Mouse (Mus musculus) bone marrow, adult 2 months (tissue): Measurements from ENCODE around the gene Gm45716.

ENCODE experiments used
- CTCF ChIP-seq: fragments of 200-500 bp; IDR thresholded peaks from 2 replicates; pipeline ENCODE4 v1.5.1; 2011; ENCODE audit warnings: low read length, control low read depth; ENCODE audit not compliant: control insufficient read depth, insufficient read depth
- POLR2A ChIP-seq: fragments of 200-500 bp; IDR thresholded peaks from 2 replicates; pipeline ENCODE4 v1.6.1; 2011; ENCODE audit warnings: low read depth, mild to moderate bottlenecking, control low read depth, low read length, borderline replicate concordance; ENCODE audit not compliant: control insufficient read depth

DNA sequence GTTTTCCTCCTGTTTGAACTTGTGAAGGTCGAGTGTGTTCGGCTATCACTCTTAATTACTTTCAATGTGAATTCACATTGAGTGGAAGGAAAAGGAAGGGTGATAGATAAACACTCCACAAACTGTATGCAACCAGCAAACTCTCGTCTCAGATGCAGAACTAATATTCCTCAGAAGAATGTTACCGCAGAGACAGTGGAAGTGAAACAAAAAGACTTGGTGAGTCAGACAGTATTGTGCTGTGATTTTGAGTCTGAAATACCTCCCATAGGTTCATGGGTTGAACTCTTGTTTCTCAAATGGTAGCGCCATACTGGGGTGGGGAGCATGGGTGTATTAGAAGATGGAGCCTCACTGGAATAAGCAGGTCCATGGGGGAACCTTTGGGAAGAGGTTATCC, 47.7 kb downstream of the Gm45716 start:
- TF ChIP-seq POLR2A (no peak), CTCF (no peak)
